Mouse (Mus musculus) lung, embryonic 16.5 days (tissue): ENCODE measurements at regions not wholly inside any gene's neighbourhood (a gene's known extent, or its start where the extent isn't known, plus 50 kb on each side); places are given as distances from the start of the nearest gene placed in this dataset.
A peak's percentile ranks its signal among the peaks of the same experiment; 100 is the strongest.

Experiments used
- ATAC-seq: fragments of 200-750 bp; cut with Nextera tagmentation; 2 replicates; pipeline ENCODE4 v1.8.0; 2017; ENCODE audit warnings: low read depth, mild to moderate bottlenecking, moderate library complexity
- H3K27ac ChIP-seq: fragments of 300-500 bp; sonication (generic); 2 replicates; pipeline ENCODE4 v1.5.1; 2014; ENCODE audit warnings: mild to moderate bottlenecking, control low read depth, low read length
- H3K27me3 ChIP-seq: fragments of 300-500 bp; sonication (generic); 2 replicates; pipeline ENCODE4 v1.6.1; 2014; ENCODE audit warnings: low read depth, low read length, mixed read lengths; ENCODE audit not compliant: control insufficient read depth, insufficient read depth
- H3K36me3 ChIP-seq: fragments of 300-500 bp; sonication (generic); 2 replicates; pipeline ENCODE4 v1.6.1; 2014; ENCODE audit warnings: low read length; ENCODE audit not compliant: control insufficient read depth, insufficient read depth
- H3K4me1 ChIP-seq: fragments of 300-500 bp; sonication (generic); replicated peaks from 2 replicates; pipeline ENCODE4 v1.6.1; 2014; ENCODE audit warnings: low read length, mixed read lengths; ENCODE audit not compliant: control insufficient read depth, insufficient read depth
- H3K4me2 ChIP-seq: fragments of 300-500 bp; sonication (generic); 2 replicates; pipeline ENCODE4 v1.6.1; 2014; ENCODE audit warnings: low read depth, low read length, control low read depth
- H3K4me3 ChIP-seq: fragments of 300-500 bp; sonication (generic); 2 replicates; pipeline ENCODE4 v1.5.1; 2014; ENCODE audit warnings: mild to moderate bottlenecking, low read length, control low read depth
- H3K9ac ChIP-seq: fragments of 300-500 bp; sonication (generic); 2 replicates; pipeline ENCODE4 v1.6.1; 2014; ENCODE audit warnings: low read length, control low read depth
- H3K9me3 ChIP-seq: fragments of 300-500 bp; sonication (generic); 2 replicates; pipeline ENCODE4 v1.6.1; 2016; ENCODE audit warnings: low read length; ENCODE audit not compliant: control insufficient read depth
- WGBS: fragments of 180-500 bp; shearing (Covaris S2); extraction: QIAGEN DNeasy Blood & Tissue Kit; methylation state at CpG from one replicate; pipeline ENCODE4 v1.1.7; 2014; 5-methylcytosine and 5-hydroxymethylcytosine counted together

GRCm38 (mm10) chr11:64313241-64313640, 121.9 kb upstream of the Hs3st3a1 start:
- Histone ChIP-seq H3K4me1 (no peaks in the 10 kb centered on the region), H3K9ac (no peak overlapping the region), H3K27ac (no peak overlapping the region), H3K9me3 (no peaks in the 10 kb centered on the region), H3K4me3 (no peak overlapping the region), H3K36me3 (no peaks in the 10 kb centered on the region), H3K27me3 (no peaks in the 10 kb centered on the region), H3K4me2 (no peak overlapping the region)
- WGBS, result 36% methylated on average over 5 of the region's 5 CpGs
- no peak for ATAC-seq

DNA sequence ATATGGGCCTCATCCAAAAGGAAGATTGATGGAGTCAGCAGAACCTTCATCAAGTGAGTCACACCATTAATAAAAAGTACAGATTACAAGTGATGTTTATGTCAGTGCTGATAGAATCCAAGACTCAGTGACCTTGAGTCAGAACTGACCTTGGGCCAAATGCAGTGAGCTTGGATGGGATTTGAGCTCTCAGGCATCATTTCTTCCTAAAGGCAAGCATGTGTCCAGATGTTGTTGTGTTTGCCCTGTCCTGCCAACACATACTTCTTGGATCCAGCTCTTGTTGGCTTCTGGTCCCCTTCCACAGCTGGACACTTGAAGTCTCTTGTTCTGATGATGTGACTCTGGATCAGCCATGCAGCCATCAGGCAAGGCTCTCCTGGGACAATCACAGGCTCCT, 125.3 kb upstream of the Hs3st3a1 start:
- Histone ChIP-seq H3K4me1 (no peaks in the 10 kb centered on the region), H3K4me3 (no peak overlapping the region), H3K36me3 (no peaks in the 10 kb centered on the region), H3K27me3 (no peaks in the 10 kb centered on the region), H3K9me3 (no peaks in the 10 kb centered on the region), H3K9ac (no peak overlapping the region), H3K4me2 (no peak overlapping the region), H3K27ac (no peak overlapping the region)
- ATAC-seq, result peak; percentile 89

GRCm38 (mm10) chr11:64297825-64298224, 137.3 kb upstream of the Hs3st3a1 start:
- Histone ChIP-seq H3K27ac (no peak overlapping the region), H3K27me3 (peaks cover 3% of the 10 kb centered on the region; the same call in 1 of the 2 replicates), H3K4me1 (0 out of 2 replicates have a peak, but pooled peaks cover 2% of the 10 kb centered on the region), H3K36me3 (no peaks in the 10 kb centered on the region), H3K9ac (no peak overlapping the region), H3K4me3 (no peak overlapping the region), H3K9me3 (no peaks in the 10 kb centered on the region), H3K4me2 (no peak overlapping the region)
- no peak for ATAC-seq
- 12% methylated on average over 5 of the region's 5 CpGs for WGBS

GRCm38 (mm10) chr11:64288236-64288635, 146.9 kb upstream of the Hs3st3a1 start:
- H3K27ac ChIP-seq, result no peak overlapping the region
- H3K4me3 ChIP-seq, result no peak overlapping the region
- H3K9me3 ChIP-seq, result no peaks in the 10 kb centered on the region
- H3K4me2 ChIP-seq, result no peak overlapping the region
- WGBS, result 89% methylated on average over 3 of the region's 3 CpGs
- no peak overlapping the region for H3K9ac ChIP-seq
- no peaks in the 10 kb centered on the region for H3K36me3 ChIP-seq
- no peak for ATAC-seq
- no peaks in the 10 kb centered on the region for H3K4me1 ChIP-seq
- no peaks in the 10 kb centered on the region for H3K27me3 ChIP-seq

GRCm38 (mm10) chr11:64287499-64287898, 147.6 kb upstream of the Hs3st3a1 start:
- Histone ChIP-seq H3K4me2 (no peak overlapping the region), H3K36me3 (no peaks in the 10 kb centered on the region), H3K4me1 (no peaks in the 10 kb centered on the region), H3K27me3 (no peaks in the 10 kb centered on the region), H3K4me3 (no peak overlapping the region), H3K27ac (no peak overlapping the region), H3K9ac (no peak overlapping the region), H3K9me3 (no peaks in the 10 kb centered on the region)
- no peak for ATAC-seq

DNA sequence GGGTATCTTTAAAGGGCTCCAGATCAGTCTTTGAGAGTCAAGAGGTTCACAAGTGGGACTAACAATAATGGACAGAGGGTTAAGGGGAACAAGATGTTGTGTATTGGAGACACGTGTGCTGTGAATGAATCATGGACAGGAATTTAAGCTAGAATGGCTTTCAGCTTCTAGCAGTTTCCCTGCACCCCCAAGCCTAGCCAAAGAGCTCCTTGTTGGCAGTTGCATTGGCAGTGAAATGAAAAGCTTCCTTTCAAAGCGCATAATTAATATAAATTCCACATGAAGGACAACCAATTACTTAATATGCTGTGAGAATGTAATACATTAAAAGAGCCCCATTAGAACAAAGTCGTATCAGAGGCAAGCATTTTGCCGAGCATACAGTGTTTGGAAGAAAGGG, 153.4 kb upstream of the Hs3st3a1 start:
- no peaks in the 10 kb centered on the region for H3K4me1 ChIP-seq
- no peak overlapping the region for H3K27ac ChIP-seq
- H3K9me3 ChIP-seq, result no peaks in the 10 kb centered on the region
- no peaks in the 10 kb centered on the region; the same call in 1 of the 2 replicates for H3K27me3 ChIP-seq
- no peak overlapping the region for H3K4me3 ChIP-seq
- 68% methylated on average over 4 of the region's 4 CpGs for WGBS
- no peak for ATAC-seq
- no peaks in the 10 kb centered on the region for H3K36me3 ChIP-seq
- H3K4me2 ChIP-seq, result no peak overlapping the region
- H3K9ac ChIP-seq, result no peak overlapping the region

DNA sequence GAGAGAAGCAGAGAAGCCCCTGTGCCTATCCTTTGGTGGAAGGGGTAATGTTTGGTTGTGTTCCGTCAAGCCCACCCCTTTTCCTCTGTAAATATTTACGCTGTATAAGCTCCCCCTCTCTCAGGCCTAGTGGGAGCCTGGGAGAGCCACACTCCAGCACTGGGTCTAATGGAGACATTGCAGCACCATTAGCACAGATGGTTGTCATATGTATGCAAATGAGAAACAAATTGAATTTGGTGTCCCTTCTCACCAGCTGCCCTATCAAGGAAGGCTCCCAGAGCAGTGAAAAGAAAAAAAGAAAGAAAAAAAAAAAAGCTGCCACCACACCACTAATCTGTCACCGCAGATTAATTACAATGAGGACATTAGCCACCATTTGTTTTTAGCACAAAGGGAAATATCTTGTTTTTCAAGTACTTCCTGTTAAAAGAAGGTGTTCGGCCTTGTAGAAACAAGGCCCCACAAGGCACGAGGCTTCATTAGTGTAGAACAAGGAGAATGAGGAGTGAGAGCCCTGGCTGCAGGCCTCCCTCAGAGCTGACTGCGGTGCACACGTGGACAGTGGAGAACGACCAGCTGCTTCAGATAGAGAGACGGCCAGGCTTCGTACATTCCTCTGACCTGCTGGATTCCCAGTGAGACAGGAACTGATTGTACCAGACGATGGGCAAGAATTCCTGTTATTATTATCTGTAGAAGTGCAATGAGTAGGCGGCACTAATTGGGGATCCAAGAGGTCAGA, 156.7 kb upstream of the Hs3st3a1 start:
- Histone ChIP-seq H3K36me3 (no peaks in the 10 kb centered on the region), H3K4me1 (0 out of 2 replicates have a peak, but pooled peaks cover 3% of the 10 kb centered on the region), H3K9ac (no peak overlapping the region), H3K27me3 (no peaks in the 10 kb centered on the region; the same call in 1 of the 2 replicates), H3K27ac (no peak overlapping the region), H3K9me3 (no peaks in the 10 kb centered on the region), H3K4me3 (no peak overlapping the region), H3K4me2 (no peak overlapping the region)
- ATAC-seq, result no peak
- WGBS, result 34% methylated on average over 12 of the region's 12 CpGs

GRCm38 (mm10) chr11:64273726-64274125, 161.4 kb upstream of the Hs3st3a1 start:
- Histone ChIP-seq H3K4me3 (no peak overlapping the region), H3K4me2 (no peak overlapping the region), H3K9ac (no peak overlapping the region), H3K27me3 (no peaks in the 10 kb centered on the region; the same call in 1 of the 2 replicates), H3K27ac (no peak overlapping the region), H3K9me3 (no peaks in the 10 kb centered on the region), H3K4me1 (0 out of 2 replicates have a peak, but pooled peaks cover 3% of the 10 kb centered on the region), H3K36me3 (no peaks in the 10 kb centered on the region)
- no peak for ATAC-seq
- WGBS, result 51% methylated on average over 6 of the region's 6 CpGs

DNA sequence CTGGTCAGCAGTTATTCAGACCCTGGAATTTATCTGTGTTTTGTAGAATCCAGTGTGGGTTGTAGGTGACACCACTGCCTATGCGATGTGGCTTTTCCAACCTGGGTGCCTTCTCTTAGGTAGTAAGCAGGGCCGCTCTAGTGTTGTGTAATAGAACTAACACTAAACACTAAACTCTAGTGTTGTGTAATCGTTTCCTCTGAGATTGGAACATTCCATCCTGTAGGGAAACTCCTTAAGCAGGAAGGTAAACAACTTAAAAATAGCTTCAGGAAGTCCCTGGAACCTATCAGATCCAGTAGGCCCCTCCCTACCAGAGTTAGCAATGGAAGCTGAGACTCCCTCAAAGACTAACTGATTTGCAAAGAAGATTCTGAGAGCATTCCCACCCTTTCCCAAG, 161.9 kb upstream of the Hs3st3a1 start:
- H3K4me2 ChIP-seq, result no peak overlapping the region
- ATAC-seq, result peak; percentile 57; the same call in 1 of the 2 replicates
- H3K9ac ChIP-seq, result no peak overlapping the region
- H3K27me3 ChIP-seq, result no peaks in the 10 kb centered on the region; the same call in 1 of the 2 replicates
- H3K4me1 ChIP-seq, result peaks cover 5% of the 10 kb centered on the region; the same call in 1 of the 2 replicates
- no peak overlapping the region for H3K4me3 ChIP-seq
- no peak overlapping the region for H3K27ac ChIP-seq
- no peaks in the 10 kb centered on the region for H3K36me3 ChIP-seq
- 40% methylated on average over 3 of the region's 3 CpGs for WGBS
- no peaks in the 10 kb centered on the region for H3K9me3 ChIP-seq
